Mouse (Mus musculus): Measurements from ENCODE around the gene Gm49394.

Gm49394 gene

DNA sequence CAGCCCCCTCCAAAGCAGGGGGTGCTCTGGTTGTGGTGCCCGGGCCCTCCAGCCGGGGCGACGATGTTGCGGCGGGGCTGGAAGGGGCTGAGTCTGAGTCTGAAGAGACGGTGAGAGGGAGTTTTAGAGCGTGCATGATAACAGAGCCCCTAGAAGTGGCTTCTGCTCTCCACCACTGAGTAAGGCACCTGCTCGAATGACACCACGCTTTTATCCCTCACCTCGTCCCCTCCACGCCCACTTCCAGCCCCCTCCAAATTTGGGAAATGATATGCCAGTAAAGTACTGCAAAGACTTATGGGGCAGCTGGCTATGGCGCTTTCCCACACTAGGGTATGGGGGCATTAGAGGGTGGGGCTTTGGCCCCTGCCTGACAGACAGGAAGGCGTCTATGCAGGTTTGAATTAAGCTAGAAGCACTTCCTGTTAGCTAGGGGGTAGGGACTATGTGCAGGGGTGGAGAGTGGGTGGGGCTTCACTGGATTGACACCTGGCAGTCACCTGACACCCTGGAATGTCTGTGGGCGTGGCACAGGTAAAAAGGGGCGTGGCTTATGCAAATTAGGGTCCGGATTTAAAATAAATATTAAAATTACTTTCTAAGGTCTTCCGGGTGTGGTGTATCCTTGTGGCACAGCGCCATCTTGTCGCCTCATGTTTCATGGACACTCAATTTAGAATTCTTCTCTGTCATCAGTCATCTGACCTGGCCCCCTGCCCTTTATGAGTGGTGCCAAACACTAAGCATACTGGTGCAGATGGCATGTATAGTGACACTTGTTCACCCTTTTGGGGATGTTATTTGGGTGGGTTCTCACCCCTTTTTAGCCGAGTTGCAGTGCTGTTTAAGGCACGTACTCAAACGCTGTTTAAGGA lies at the start of gene Gm49394:
Gene Gm49394 (minus strand): TSS at position 192 of the 875 bp plus-strand sequence.
- in situ Hi-C loops (cut with MboI; ENCODE audit: low sequenced_read_pairs): loop anchor here (10.0 kb wide), 3 partner anchors 135 to 335 kb away; partner anchors contain the start of genes Mrpl23 and Syt8

DNA sequence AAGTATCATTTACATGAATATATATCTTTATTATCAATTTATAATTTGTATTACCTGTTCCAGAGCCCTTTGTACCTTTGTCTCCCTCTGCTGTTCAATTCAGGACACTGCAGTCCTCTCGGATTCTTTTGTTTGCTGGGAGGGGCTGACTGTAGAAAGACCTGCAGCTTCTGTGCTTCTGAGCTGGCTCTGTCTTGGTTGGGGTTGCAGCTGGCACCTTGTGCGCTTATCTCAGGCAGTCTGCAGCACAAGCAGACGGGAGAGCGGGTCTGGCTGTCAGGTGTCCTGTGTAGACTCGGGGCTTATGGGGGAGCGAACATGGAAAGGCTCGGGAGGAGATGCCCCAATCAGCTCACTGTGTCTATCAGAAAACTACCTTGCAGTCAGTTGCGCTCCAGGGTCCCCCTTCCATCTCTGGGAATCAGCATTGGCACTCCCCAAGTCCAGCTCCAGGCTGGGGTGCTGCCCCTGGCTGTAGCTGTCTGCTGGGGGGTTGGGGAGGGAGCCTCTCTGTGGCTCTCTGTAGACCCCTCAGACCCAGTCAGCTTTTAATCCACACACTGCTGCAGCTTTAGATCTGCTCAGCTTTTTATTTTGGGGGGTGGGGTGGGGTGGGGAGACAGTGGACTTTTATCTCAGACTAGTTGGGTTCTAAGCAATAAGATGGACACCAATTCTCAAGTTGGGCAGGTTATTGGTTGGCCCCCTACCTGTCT lies 45.2 kb upstream of the Gm49394 start:
- in situ Hi-C loops (cut with MboI; ENCODE audit: low sequenced_read_pairs): no loop called here

DNA sequence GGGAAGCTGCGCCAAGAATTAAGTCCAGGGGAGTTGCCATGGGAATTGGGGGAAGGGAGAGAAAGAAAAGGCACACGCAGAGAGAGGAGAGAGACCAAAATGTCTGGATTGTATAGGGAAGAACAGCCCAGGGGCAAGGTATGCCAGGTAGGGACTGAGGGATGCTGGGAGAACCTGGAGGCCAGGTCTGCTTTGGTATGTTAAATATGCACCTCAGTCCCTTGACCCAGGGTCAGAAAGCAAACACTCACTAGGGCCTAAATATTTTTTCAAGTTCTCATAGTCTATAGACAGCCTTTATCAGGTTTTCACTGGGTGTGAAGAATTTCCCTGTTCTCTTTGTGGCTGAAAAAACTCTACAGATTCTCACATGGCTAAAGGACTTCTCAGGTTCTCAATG lies 37.1 kb upstream of the Gm49394 start:
- in situ Hi-C loops (cut with MboI; ENCODE audit: low sequenced_read_pairs): no loop called here

DNA sequence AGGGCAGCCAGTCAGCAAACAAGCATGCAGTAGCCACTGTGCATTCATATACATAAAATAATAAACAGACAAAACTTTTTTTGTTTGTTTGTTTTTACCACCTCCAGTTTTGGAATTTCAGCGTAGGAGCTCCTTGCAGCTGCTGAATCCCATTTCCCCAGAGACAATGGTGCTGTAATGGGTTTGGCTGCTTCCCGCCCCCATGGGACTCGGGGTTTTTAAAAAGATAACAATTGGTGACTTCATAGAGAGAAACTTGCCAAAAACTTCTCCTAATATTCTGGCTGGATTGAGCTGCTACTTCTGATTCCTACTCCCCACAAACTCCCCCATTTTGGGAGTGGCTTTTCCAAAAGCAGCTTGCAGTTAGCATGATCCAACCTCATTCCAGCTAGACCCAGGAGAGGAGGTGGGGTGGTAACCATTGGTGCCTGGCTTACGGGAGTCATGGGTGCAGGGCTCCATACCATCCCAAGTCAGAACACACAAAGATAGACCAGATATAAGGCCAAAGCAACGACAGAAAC lies 29.7 kb upstream of the Gm49394 start:
- in situ Hi-C loops (cut with MboI; ENCODE audit: low sequenced_read_pairs): no loop called here

DNA sequence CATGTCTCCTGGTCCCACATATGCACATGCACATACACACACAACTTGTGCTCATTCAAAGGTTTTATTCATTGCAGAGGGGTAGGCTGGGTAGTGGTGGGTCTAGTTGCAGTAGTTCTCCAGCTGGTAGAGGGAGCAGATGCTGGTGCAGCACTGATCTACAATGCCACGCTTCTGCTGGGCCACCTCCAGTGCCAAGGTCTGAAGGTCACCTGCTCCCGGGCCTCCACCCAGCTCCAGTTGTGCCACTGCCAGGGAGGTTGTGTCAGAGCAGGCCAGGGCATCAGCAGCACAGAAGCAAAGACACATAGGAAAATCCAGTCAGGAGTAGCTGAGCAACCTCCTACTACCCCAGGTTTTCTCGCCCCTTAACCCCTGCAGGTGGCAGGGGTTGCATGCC lies 8.9 kb upstream of the Gm49394 start:
- in situ Hi-C loops (cut with MboI; ENCODE audit: low sequenced_read_pairs): loop anchor here (10.0 kb wide), 3 partner anchors 144 to 344 kb away; partner anchors contain the start of genes Mrpl23 and Syt8

DNA sequence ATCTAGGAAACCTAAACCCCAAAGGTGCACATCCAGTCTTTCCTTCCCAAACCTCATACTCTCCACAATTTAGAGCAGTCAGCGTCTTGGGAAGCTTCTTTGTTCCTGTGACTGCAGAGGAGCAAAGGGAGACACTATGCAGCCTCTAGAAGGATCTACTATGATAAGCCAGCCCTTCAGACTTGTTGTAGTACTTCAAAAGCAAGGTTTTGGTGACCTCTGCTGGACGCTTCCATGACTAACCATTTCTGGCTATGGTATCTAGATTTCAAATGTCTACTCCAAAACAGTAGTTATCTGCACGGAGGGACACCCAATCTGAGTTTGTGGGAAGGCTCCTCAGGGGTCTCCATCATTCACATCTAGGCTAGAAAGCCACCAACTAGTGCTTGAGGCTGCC lies 5.9 kb upstream of the Gm49394 start:
- in situ Hi-C loops (cut with MboI; ENCODE audit: low sequenced_read_pairs): loop anchor here (10.0 kb wide), 3 partner anchors 141 to 341 kb away; partner anchors contain the start of genes Mrpl23 and Syt8

DNA sequence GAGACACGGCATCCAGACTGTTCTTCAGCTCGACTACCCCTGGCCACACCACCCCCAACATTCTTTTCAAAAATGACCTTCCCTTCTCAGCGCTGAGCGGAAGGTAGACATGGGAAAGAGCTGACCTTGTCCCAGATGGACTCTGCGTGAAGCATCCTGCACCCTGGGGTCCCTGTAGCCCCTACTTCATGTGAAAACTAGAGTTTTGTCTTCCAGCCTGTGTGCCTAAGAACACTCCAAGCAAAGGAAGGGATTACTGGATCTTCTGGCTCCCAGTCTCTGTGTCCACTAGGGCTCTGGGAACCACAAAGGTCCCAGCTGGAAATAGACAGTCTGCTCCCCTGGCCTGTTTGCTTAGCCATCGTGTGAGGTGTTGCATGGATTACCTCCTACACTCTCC lies 5.4 kb upstream of the Gm49394 start:
- in situ Hi-C loops (cut with MboI; ENCODE audit: low sequenced_read_pairs): loop anchor here (10.0 kb wide), 3 partner anchors 140 to 340 kb away; partner anchors contain the start of genes Mrpl23 and Syt8

DNA sequence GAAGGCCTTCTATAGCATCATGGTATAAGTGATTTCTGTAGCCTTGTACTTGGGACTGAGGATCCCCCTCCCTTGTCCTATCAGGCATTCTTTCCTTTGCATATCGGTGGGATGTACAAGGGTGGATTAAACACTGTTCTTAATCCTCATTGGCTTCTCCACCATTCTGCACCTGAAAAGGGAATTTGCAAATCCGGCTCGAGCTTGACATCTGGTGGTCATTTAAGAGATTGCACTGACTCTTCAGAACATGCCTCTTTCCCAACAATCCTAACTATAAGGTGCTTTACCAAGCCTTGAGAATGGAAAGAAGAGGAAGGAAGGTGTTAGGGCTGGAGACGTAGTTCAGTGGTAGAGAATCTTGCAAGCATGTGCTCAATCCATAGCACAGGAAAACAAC lies 2.4 kb upstream of the Gm49394 start:
- in situ Hi-C loops (cut with MboI; ENCODE audit: low sequenced_read_pairs): loop anchor here (10.0 kb wide), 3 partner anchors 137 to 337 kb away; partner anchors contain the start of genes Mrpl23 and Syt8

DNA sequence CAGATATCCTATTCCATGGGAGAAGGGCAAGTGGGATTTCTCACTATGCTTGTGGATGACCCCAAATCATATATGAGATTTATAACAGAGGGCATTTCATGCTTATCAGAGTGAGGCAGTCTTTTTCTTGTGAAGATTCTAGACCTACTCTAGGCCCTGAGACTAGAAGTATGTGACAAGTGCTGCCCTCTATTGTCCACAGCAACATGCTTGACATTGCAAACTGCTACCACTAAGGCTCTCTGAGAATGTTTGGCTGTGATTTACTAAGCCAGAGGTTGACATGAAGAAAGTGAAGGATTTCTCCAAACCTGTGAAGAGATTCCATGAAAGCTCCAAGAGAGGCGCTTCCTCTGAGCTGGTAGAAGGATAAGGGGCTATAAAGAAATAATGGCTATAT lies 1.3 kb upstream of the Gm49394 start:
- in situ Hi-C loops (cut with MboI; ENCODE audit: low sequenced_read_pairs): loop anchor here (10.0 kb wide), 3 partner anchors 136 to 336 kb away; partner anchors contain the start of genes Mrpl23 and Syt8

DNA sequence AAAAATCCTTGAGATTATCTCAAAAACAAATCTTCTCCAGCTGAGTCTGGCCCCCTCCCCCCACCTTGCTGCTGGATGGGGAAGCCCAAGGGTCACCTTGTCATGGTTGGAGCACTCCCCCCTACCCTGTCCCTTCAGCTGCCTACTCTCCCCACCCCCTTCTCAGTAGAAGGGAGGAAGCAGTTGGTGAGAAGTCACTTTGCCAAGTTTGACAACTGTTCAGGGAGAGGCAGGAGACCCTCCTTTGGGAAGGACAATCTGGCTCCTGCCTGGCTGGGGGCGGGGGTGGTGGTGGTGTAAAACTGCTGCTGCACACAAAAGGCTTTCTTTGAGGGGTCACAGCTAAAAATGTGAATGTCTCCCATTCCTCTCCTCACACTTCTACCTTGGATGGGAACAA lies 1.4 kb downstream of the Gm49394 start:
- in situ Hi-C loops (cut with MboI; ENCODE audit: low sequenced_read_pairs): no loop called here

DNA sequence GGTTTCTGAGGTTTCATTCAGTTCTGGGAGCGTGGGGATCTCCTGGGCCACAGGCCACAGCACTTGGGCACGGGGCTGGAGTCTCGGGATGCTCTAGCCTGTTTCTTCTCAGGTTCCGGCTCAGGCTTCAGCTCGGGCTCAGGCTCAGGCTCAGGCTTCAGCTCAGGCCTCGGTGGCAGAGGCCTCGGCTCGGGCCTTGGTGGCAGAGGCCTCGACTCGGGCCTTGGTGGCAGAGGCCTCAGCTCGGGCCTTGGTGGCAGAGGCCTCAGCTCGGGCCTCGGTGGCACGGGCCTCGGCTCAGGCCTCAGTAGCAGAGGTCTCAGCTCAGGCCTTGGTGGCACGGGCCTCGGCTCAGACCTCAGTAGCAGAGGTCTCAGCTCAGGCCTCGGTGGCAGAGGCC lies 2.2 kb downstream of the Gm49394 start:
- in situ Hi-C loops (cut with MboI; ENCODE audit: low sequenced_read_pairs): no loop called here

DNA sequence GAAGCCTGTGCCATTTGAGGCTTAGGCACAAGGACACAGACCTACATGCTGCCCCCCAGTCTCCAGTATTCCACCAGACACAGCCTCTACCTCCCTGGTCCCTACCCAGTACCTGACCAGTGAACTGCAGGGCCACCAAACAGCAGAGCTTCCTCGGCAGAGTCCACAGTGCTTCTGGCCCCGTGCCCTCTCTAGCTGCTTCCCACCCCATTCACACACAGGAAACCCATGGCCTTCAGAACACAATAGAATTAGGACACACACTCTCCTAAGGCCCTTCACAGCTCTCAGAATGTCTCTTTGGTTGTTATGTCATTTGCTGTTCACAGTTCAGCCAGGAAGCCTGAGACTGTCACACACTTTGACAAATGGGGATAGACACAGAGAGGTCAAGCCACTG lies 3.1 kb downstream of the Gm49394 start, which contains the start of gene Igf2:
Gene Igf2 (minus strand): TSS at position 158 of the 400 bp plus-strand sequence.
- in situ Hi-C loops (cut with MboI; ENCODE audit: low sequenced_read_pairs): no loop called here

DNA sequence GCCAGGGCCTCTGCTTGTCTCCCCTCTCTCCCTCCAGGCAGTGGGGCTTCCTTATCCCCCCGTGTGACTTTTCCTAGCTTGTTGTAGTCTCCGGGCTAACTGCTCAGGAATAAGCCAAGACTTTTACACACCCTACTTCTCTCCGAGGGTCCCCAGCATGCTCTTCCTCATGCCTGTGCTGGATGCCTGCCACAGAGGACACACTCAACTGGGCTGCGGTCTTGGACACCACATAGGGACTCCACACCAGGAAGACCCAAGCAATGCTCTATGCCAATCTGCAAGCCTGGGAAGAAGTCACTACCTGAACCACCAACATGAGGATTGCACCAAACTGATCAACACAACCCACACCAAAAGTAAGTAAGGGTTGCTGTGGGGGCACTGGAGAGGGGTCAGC lies 3.6 kb downstream of the Gm49394 start:
- in situ Hi-C loops (cut with MboI; ENCODE audit: low sequenced_read_pairs): no loop called here

DNA sequence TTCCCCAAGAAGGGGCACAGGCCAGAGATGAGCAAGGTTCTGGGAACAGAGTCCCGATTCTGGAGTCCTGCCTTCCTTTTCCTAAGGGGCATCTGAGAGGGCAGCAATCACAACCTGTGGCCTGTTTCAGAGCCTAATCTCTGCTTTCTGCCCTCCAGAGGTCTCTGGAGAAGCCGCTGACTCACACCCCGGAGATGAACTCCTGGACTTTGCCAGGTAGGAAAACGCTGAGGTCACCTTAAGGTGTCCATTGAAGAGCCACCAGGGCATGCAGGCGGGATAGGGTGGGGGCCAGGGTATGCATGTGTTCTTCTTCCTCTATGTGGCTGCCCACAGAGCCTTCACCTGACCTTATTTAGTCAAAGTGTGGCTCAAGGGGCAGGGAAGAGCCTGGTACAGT lies 4.4 kb downstream of the Gm49394 start:
- in situ Hi-C loops (cut with MboI; ENCODE audit: low sequenced_read_pairs): no loop called here

DNA sequence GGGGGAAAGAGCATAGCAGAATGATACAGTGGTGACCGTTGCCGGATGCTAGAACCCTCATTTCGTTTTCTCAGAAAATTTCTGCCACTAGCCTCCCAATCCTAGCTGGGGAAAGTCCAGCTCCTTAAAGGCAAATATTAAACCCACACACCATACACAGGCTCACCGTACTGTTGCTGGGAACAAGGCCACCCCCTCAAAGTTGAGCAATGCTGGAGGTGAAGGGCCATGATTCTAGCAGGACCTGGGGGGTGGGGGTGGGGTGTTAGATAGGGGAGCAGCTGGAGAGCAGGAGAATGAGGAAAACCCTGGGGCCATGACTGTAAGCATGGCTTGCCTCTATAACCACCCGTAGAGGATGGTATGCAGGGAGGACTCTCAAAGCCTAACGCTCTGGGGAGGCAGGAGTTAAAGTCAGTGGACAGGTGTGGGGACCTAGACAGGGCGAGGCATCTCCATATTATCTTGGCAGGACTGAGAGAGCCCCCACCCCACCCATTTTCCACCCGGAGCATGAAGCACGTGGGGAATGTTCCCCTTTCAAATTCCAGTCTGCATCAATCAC lies 5.2 kb downstream of the Gm49394 start:
- in situ Hi-C loops (cut with MboI; ENCODE audit: low sequenced_read_pairs): no loop called here

DNA sequence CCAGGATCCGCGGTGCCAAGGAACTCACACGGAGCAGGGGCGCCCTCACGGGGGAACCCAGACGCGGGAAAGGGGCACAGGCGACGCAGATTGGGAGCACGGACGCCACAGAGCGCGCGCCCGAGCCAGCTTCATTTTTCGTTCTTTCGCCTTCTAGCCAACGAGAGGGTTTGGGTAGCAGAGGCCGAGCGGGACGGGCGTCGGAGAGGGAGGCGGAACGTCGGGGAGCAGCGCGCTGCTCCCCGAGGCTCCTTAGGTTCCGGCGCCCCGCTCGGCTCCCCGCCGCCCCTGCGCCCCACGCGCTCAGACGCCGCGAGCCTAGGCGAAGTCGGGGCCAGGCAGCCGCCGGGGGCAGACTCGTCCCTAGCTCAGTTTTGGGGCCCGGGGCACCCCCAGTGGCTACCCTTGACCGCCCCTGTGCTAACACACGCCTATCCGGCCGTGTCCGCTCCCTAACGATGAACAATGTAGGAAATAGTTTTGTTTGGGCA lies 5.8 kb downstream of the Gm49394 start:
- in situ Hi-C loops (cut with MboI; ENCODE audit: low sequenced_read_pairs): no loop called here

DNA sequence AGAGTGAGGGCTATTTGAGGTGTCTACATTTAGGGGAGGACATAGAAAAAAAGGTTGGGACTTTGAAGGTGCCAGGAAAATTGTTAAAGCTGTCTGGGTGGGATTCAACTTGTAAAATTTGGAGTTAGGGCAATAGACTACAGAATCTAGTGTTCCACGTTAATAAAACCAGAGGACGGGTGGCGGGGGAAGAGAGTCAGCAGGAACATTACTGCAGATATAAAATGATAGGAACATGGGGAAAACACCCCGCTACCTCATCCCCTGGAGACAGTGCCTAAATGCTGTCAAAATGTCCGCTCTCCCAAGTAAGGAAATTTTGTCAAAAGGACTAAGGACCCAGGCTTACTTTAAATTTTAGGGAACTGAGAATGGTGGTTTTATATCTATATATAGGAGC lies 6.6 kb downstream of the Gm49394 start:
- in situ Hi-C loops (cut with MboI; ENCODE audit: low sequenced_read_pairs): no loop called here

DNA sequence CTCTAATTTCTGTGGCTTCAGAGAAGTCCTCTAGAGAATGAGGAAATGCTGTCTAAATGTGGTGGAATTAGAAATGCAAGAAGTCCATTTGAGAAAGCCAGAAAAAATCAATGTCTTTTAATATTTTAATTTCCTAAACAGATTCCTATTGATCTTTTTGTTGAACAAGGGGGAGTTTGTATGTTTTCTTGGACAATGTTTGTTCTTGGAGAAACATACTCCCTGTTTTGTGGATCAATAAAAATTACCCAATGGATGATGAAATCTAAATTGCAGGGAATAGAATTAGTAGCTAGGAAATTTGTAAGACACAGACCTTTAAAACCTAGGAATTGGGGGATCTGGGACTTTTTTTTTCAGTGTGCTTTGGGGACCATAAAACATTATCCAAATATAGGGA lies 7.9 kb downstream of the Gm49394 start:
- in situ Hi-C loops (cut with MboI; ENCODE audit: low sequenced_read_pairs): no loop called here

DNA sequence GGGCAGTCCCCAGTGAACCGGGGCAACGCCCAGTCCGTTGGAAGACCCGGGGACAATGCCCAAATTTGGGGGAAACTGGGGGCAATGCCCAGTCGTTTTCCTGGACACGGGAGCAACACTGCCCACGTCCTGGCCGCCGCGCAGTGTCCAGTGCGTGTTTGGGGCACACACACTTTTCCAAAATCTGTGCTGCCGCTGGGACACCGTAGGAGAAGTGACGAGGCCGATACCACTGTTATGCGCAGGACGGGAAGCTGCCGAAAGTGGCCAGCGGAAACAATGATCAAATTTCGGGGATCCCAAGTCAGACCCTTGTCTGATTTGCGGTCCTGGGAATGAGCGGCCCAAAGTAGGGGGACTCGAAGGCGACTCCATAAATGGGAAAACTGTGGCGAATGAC lies 8.7 kb downstream of the Gm49394 start:
- in situ Hi-C loops (cut with MboI; ENCODE audit: low sequenced_read_pairs): no loop called here

DNA sequence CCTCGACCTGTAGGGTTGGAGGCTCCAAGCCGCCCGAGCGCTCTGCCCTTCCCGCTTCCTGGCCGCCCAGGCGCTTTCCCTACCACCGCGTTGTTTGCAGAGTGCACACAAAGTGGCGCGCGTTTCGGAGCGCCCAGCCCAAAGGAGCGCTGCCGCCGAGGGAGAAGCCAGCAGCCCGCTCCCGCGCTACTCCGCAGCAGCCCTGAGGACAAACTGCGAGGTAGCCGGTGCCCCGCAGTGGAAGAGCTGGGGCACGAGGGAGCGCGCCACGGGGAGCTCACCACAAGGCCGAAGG lies 9.1 kb downstream of the Gm49394 start:
- in situ Hi-C loops (cut with MboI; ENCODE audit: low sequenced_read_pairs): no loop called here

All from CH12F3 (cell line).